In the genomic region with DNA sequence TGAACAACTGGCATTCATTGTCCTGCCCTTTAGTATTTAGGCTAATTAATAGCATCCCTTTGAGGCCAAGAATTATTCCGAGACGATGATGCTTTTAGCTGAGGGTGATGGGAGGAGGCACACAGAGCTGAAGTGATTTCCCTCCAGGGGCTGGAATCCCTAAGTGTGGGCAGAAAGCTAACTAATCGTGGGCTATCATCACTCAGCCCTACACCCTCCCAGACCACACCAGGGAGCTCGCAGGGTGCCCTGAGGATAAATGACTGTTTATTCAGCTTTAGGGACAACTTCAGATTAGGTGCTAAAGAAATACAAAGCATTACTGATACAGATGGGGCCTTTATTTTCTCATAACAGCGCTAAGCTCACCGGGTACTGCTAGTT, we compare ENCODE assay signal across 12 mouse cellular contexts.
DNase-seq lines count a peak whose midpoint lies in the region; ATAC-seq and TF ChIP-seq lines count a peak whose summit lies in the region.
"Had no signal": no experiment of that assay in that cellular context is flagged by ENCODE, and none has a peak within 500 bp of the region (broad histone marks: within the 10 kb centered on the region; RNA-seq: fewer than 3 reads in every experiment).

No protein-coding gene starts in this region.

- no peaks in the 10 kb centered on the region for H3K27me3 ChIP-seq in lung, embryonic 14.5 days (ENCODE audit: insufficient read depth, low read length)
- no peaks in the 10 kb centered on the region for H3K27me3 ChIP-seq in forebrain, embryonic 15.5 days
- peaks cover 44% of the 10 kb centered on the region; the same call in 1 of the 2 replicates for H3K27me3 ChIP-seq in limb, embryonic 12.5 days
- no peaks in the 10 kb centered on the region for H3K27me3 ChIP-seq in neural tube, embryonic 11.5 days (ENCODE audit: control insufficient read depth, insufficient read depth, low read length)
- H3K27me3 ChIP-seq: stomach, embryonic 15.5 days had no signal

- H3K27ac ChIP-seq in lung, embryonic 14.5 days (ENCODE audit: low read depth): peak overlapping the region; percentile 42; the same call in 1 of the 2 replicates
- no peak overlapping the region for H3K27ac ChIP-seq in forebrain, embryonic 15.5 days (replicated peaks)
- H3K27ac ChIP-seq in limb, embryonic 12.5 days: no peak overlapping the region
- no peak overlapping the region for H3K27ac ChIP-seq in neural tube, embryonic 11.5 days (ENCODE audit: low read depth, low read length)
- H3K27ac ChIP-seq: heart, adult 2 months; stomach, embryonic 15.5 days had no signal

- peak; percentile 58 for DNase-seq in lung, embryonic 14.5 days
- no peak for DNase-seq in lung, adult 2 months
- DNase-seq in neural tube, embryonic 11.5 days (ENCODE audit: low spot score): peak; percentile 19
- no peak for DNase-seq in layer of hippocampus, postnatal 10 days (ENCODE audit: low spot score in 2 of 2)
- DNase-seq in B cell, adult 2 months: no peak
- DNase-seq: adrenal gland, postnatal 10 days; layer of hippocampus, postnatal 36 days had no signal

- H3K9ac ChIP-seq in lung, embryonic 14.5 days: no peak overlapping the region
- H3K9ac ChIP-seq in forebrain, embryonic 15.5 days (replicated peaks): peak overlapping the region; percentile 23; the same call in 1 of the 2 replicates
- no peak overlapping the region for H3K9ac ChIP-seq in limb, embryonic 12.5 days (replicated peaks)
- H3K9ac ChIP-seq in neural tube, embryonic 11.5 days (ENCODE audit: low read length): 0 out of 2 replicates have a peak overlapping the region, but pooled peaks have one; percentile 15
- H3K9ac ChIP-seq: stomach, embryonic 15.5 days had no signal

- H3K9me3 ChIP-seq in lung, embryonic 14.5 days (ENCODE audit: low read depth, low read length): no peaks in the 10 kb centered on the region
- no peaks in the 10 kb centered on the region for H3K9me3 ChIP-seq in forebrain, embryonic 15.5 days
- no peaks in the 10 kb centered on the region for H3K9me3 ChIP-seq in limb, embryonic 12.5 days
- H3K9me3 ChIP-seq in neural tube, embryonic 11.5 days (ENCODE audit: control insufficient read depth, low read length): no peaks in the 10 kb centered on the region
- H3K9me3 ChIP-seq: stomach, embryonic 15.5 days had no signal

- no peak overlapping the region for H3K4me3 ChIP-seq in lung, embryonic 14.5 days (ENCODE audit: low read depth, low read length)
- H3K4me3 ChIP-seq in lung, adult 2 months (replicated peaks; ENCODE audit: extremely low read depth, low read depth, low read length): no peak overlapping the region
- no peak overlapping the region for H3K4me3 ChIP-seq in forebrain, embryonic 15.5 days
- no peak overlapping the region for H3K4me3 ChIP-seq in limb, embryonic 12.5 days (replicated peaks)
- H3K4me3 ChIP-seq in neural tube, embryonic 11.5 days (ENCODE audit: low read depth, low read length): no peak overlapping the region
- H3K4me3 ChIP-seq: heart, adult 2 months; stomach, embryonic 15.5 days had no signal

- H3K4me2 ChIP-seq in lung, embryonic 14.5 days: peak overlapping the region; percentile 30
- H3K4me2 ChIP-seq in forebrain, embryonic 15.5 days (replicated peaks): peak overlapping the region; percentile 36
- H3K4me2 ChIP-seq in limb, embryonic 12.5 days: peak overlapping the region; percentile 50
- peak overlapping the region; percentile 35 for H3K4me2 ChIP-seq in neural tube, embryonic 11.5 days (ENCODE audit: low read depth)
- H3K4me2 ChIP-seq: stomach, embryonic 15.5 days had no signal

- H3K36me3 ChIP-seq in lung, embryonic 14.5 days (ENCODE audit: insufficient read depth): no peaks in the 10 kb centered on the region
- no peaks in the 10 kb centered on the region for H3K36me3 ChIP-seq in forebrain, embryonic 15.5 days
- no peaks in the 10 kb centered on the region for H3K36me3 ChIP-seq in limb, embryonic 12.5 days
- H3K36me3 ChIP-seq in neural tube, embryonic 11.5 days (ENCODE audit: control insufficient read depth, insufficient read depth, low read length): no peaks in the 10 kb centered on the region
- H3K36me3 ChIP-seq: stomach, embryonic 15.5 days had no signal

- peak; percentile 45; the same call in 1 of the 2 replicates for ATAC-seq in lung, embryonic 14.5 days (ENCODE audit: insufficient read depth)
- no peak for ATAC-seq in forebrain, embryonic 15.5 days (replicated peaks)
- no peak for ATAC-seq in limb, embryonic 12.5 days (ENCODE audit: insufficient number of reproducible peaks, insufficient read depth, low FRiP score, low TSS enrichment, low read depth)
- ATAC-seq in neural tube, embryonic 11.5 days (ENCODE audit: insufficient read depth, low FRiP score, low TSS enrichment): 0 out of 2 replicates have a peak, but pooled peaks have one; percentile 35
- ATAC-seq in activated CD4-positive, CD25-positive, alpha-beta regulatory T cell, adult 4 months: no peak

- no peak for TF ChIP-seq CTCF in lung, embryonic 14.5 days (IDR thresholded peaks at IDR 0.05; ENCODE audit: low read depth)
- TF ChIP-seq CTCF in lung, adult 2 months (IDR thresholded peaks at IDR 0.05; ENCODE audit: insufficient read depth, low read length): no peak

- 14% methylated on average over 6 of the region's 6 CpGs for WGBS in lung, embryonic 14.5 days
- 46% methylated on average over 6 of the region's 6 CpGs for WGBS in lung, adult 2 months
- WGBS in forebrain, embryonic 15.5 days: 5% methylated on average over 6 of the region's 6 CpGs
- WGBS in limb, embryonic 12.5 days: 12% methylated on average over 6 of the region's 6 CpGs
- 15% methylated on average over 6 of the region's 6 CpGs for WGBS in neural tube, embryonic 11.5 days

- H3K4me1 ChIP-seq in lung, embryonic 14.5 days (ENCODE audit: insufficient read depth): peaks cover 22% of the 10 kb centered on the region
- H3K4me1 ChIP-seq in lung, adult 2 months (ENCODE audit: control insufficient read depth, insufficient read depth, low read length): peaks cover 8% of the 10 kb centered on the region
- H3K4me1 ChIP-seq in forebrain, embryonic 15.5 days: peaks cover 13% of the 10 kb centered on the region
- peaks cover 14% of the 10 kb centered on the region for H3K4me1 ChIP-seq in limb, embryonic 12.5 days (replicated peaks)
- H3K4me1 ChIP-seq in neural tube, embryonic 11.5 days (ENCODE audit: control insufficient read depth, insufficient read depth, low read length): peaks cover 6% of the 10 kb centered on the region

- no peak for TF ChIP-seq POLR2A in lung, adult 2 months (IDR thresholded peaks at IDR 0.05; ENCODE audit: borderline replicate concordance, extremely low read depth, low read depth, low read length)

Comparison
In these comparisons a context has a peak if more than half of its experiments do, and no peak if none do; other contexts are left out.
1. DNase-seq: peak in lung, embryonic 14.5 days (single experiment) and neural tube, embryonic 11.5 days (single experiment); none in lung, adult 2 months (single experiment), layer of hippocampus, postnatal 10 days (0 of 2) and B cell, adult 2 months (0 of 2).
2. ATAC-seq: peak in lung, embryonic 14.5 days (single experiment) and neural tube, embryonic 11.5 days (single experiment); none in forebrain, embryonic 15.5 days (single experiment), limb, embryonic 12.5 days (single experiment) and activated CD4-positive, CD25-positive, alpha-beta regulatory T cell, adult 4 months (single experiment).
3. H3K9ac ChIP-seq: peak in forebrain, embryonic 15.5 days (single experiment) and neural tube, embryonic 11.5 days (single experiment); none in lung, embryonic 14.5 days (single experiment) and limb, embryonic 12.5 days (single experiment).
4. Peak in every context shown above with its lines, with median percentiles within 50 percentile points of each other: H3K4me2 ChIP-seq.